Mouse (Mus musculus) hindbrain, postnatal 0 days (tissue): ENCODE measurements around the gene Zzz3. TPM values are rescaled to one million over a fixed set of nuclear protein-coding genes. Genes with fewer than 3 reads are reported as not detected.
A peak's percentile ranks its signal among the peaks of the same experiment; 100 is the strongest.

Experiments used
- ATAC-seq: fragments of 200-750 bp; cut with Nextera tagmentation; 2 replicates; pipeline ENCODE4 v1.8.0; 2017; ENCODE audit warnings: mild to moderate bottlenecking, moderate TSS enrichment, moderate library complexity
- DNase-seq: peaks from one replicate; pipeline ENCODE4 v3.0.0-alpha.2; 2015; ENCODE audit warnings: low spot score
- H3K27ac ChIP-seq: fragments of 300-500 bp; sonication (generic); 2 replicates; pipeline ENCODE4 v1.5.1; 2014; ENCODE audit warnings: mild to moderate bottlenecking
- H3K27me3 ChIP-seq: fragments of 300-500 bp; sonication (generic); 2 replicates; pipeline ENCODE4 v1.6.1; 2014; ENCODE audit warnings: low read length, mixed read lengths; ENCODE audit not compliant: insufficient read depth
- H3K36me3 ChIP-seq: fragments of 300-500 bp; sonication (generic); 2 replicates; pipeline ENCODE4 v1.6.1; 2014; ENCODE audit warnings: low read length, mixed read lengths; ENCODE audit not compliant: insufficient read depth
- H3K4me1 ChIP-seq: fragments of 300-500 bp; sonication (generic); 2 replicates; pipeline ENCODE4 v1.6.1; 2014; ENCODE audit warnings: antibody characterized with exemption, low read length, mixed read lengths; ENCODE audit not compliant: insufficient read depth
- H3K4me2 ChIP-seq: fragments of 300-500 bp; sonication (generic); 2 replicates; pipeline ENCODE4 v1.6.1; 2014; ENCODE audit warnings: low read depth, mild to moderate bottlenecking, low read length, moderate library complexity, mixed read lengths
- H3K4me3 ChIP-seq: fragments of 300-500 bp; sonication (generic); 2 replicates; pipeline ENCODE4 v1.5.1; 2014; ENCODE audit warnings: low read length
- H3K9ac ChIP-seq: fragments of 300-500 bp; sonication (generic); replicated peaks from 2 replicates; pipeline ENCODE4 v1.6.1; 2014; ENCODE audit warnings: mild to moderate bottlenecking, low read length, moderate library complexity, mixed read lengths
- H3K9me3 ChIP-seq: fragments of 300-500 bp; sonication (generic); 2 replicates; pipeline ENCODE4 v1.6.1; 2016; ENCODE audit warnings: low read length, mixed read lengths
- CTCF ChIP-seq: IDR thresholded peaks from 2 replicates; pipeline ENCODE4 v1.5.1; 2016; ENCODE audit warnings: antibody characterized with exemption, control low read depth, low read depth
- WGBS: fragments of 180-500 bp; shearing (Covaris S2); extraction: QIAGEN DNeasy Blood & Tissue Kit; methylation state at CpG from one replicate; pipeline ENCODE4 v1.1.7; 2014; 5-methylcytosine and 5-hydroxymethylcytosine counted together
- polyA plus RNA-seq: library from polyadenylated mRNA; unstranded; fragments of >200 nt; fragmentation: Nextera tagmentation; extraction: Ambion mirVana; gene quantifications from 2 replicates; pipeline ENCODE4 v1.2.1, GENCODE M21; 2015
- total RNA-seq: library from RNA; depleted of rRNA; stranded (reverse); fragments of >200 nt; gene quantifications from 2 replicates; pipeline ENCODE4 v1.2.3, GENCODE M21; 2014

Gene Zzz3
- total and polyA plus RNA-seq, 2 experiments from 2014 or later: 20.9 to 33.3 TPM

DNA sequence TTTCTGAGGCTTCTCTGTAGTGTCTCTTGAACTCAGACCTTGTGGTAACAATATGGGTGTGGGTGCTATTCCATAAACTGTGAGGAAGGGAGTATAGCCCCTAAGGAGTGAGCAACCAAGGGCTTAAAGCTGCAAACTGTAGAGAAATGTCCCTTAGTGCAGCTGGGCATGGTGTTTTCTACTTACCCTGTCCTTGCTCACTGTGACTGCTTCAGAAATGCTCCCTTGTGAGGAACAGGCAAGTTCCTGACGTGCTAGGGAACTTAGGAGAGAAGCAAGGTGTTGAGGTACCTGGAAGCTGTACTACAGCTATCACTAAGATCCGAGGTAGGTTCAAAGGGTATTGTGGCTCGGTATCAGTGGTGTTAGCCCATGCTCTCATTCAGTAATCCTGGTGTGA is 44.8 kb upstream of the Zzz3 start:
- no peak overlapping the region for H3K27ac ChIP-seq
- H3K9ac ChIP-seq: no peak overlapping the region
- 0 out of 2 replicates have a peak, but pooled peaks cover 6% of the 10 kb centered on the region for H3K4me1 ChIP-seq
- DNase-seq (no peak), ATAC-seq (no peak)
- H3K36me3 ChIP-seq: no peaks in the 10 kb centered on the region
- no peak for TF ChIP-seq CTCF
- WGBS: 89% methylated on average over 3 of the region's 3 CpGs
- no peaks in the 10 kb centered on the region for H3K27me3 ChIP-seq
- H3K9me3 ChIP-seq: no peaks in the 10 kb centered on the region
- H3K4me3 ChIP-seq: no peak overlapping the region
- no peak overlapping the region for H3K4me2 ChIP-seq

DNA sequence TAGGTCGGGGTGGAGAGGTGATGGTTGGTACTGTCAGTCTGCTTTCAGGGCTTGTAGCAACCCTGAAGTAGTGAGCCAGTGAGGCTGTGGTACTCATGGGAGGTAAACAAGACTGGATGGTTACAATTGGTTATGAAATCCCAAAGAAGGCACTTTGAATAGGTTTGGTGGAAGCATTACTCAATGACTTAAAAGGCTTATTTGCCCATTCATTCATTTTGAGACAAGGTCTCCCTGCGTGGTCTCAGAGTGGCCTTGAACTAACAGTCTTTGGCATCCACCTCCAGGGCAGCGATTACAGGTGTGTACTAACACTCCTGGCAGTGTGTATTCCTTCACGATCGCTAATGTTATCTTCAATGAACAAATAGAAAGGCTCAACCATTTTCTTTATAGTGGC is 44.3 kb upstream of the Zzz3 start:
- Histone ChIP-seq H3K36me3 (no peaks in the 10 kb centered on the region), H3K27ac (no peak overlapping the region), H3K9me3 (no peaks in the 10 kb centered on the region), H3K9ac (no peak overlapping the region), H3K27me3 (no peaks in the 10 kb centered on the region), H3K4me3 (no peak overlapping the region), H3K4me1 (0 out of 2 replicates have a peak, but pooled peaks cover 6% of the 10 kb centered on the region), H3K4me2 (no peak overlapping the region)
- 89% methylated on average over 5 of the region's 5 CpGs for WGBS
- ATAC-seq (no peak), DNase-seq (no peak)
- TF ChIP-seq CTCF: no peak

DNA sequence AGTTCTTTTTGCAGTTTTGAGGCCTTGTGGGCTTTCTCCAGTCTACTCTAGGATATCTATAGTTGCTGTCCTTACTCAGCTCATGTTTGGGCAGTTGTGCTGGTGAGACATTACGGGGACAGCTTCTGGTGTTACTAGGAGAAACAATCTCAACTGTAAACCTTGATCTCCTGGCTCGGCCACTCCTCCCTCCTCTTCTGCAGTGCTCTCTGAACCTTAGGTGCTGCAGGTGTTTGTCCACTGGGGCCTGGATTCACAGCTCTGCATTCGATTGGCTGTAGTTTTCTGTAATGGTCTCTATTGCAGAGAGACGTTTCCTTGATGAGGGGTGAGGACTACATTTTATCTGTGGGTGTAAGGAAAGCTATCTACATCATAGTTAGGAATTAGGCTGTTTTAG is 43.0 kb upstream of the Zzz3 start:
- H3K9me3 ChIP-seq: no peaks in the 10 kb centered on the region
- ATAC-seq (no peak), DNase-seq (no peak)
- TF ChIP-seq CTCF: no peak
- H3K27me3 ChIP-seq: no peaks in the 10 kb centered on the region
- 0 out of 2 replicates have a peak, but pooled peaks cover 6% of the 10 kb centered on the region for H3K4me1 ChIP-seq
- H3K4me3 ChIP-seq: no peak overlapping the region
- no peak overlapping the region for H3K27ac ChIP-seq
- no peaks in the 10 kb centered on the region for H3K36me3 ChIP-seq
- 88% methylated on average over 4 of the region's 4 CpGs for WGBS
- H3K9ac ChIP-seq: no peak overlapping the region
- H3K4me2 ChIP-seq: no peak overlapping the region

DNA sequence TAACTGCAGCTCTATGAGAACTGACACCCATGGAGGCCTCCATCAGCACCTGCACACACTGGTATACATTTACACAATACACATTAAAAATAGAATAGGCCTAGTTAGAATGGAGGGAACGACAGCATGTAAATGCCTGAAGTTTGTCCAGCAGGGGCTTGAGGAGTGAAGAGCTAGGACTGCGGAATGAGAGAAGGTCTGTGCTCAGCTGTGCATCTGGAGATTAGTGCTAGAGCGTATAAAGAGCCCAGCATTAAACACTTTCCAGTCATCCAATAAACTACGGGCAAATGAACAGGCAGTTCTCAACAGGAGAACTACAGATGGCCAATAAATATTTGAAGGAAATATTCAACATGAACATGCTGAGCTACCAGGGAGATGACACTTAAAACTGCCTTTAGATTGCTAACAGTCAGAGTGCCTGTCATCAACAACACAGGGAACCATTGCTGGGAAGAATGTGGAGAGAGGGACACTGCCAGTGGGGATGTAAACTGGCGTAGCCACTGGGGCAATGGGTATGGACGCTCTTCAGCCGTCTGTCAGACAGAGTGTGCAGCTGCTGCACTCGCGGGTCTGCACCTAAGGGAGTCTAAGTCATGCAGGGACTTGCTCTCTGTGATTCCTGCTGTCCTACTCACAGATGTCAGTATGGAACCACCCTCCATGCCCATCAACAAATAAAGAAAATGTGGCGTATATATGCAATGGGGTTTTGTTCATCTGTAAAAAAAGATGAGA is 41.7 kb upstream of the Zzz3 start:
- TF ChIP-seq CTCF: peak; percentile 24; the same call in 1 of the 2 replicates
- WGBS: 43% methylated on average over 10 of the region's 10 CpGs
- DNase-seq (peak; percentile 16), ATAC-seq (peak; percentile 60; the same call in 1 of the 2 replicates)
- Histone ChIP-seq H3K4me1 (no peaks in the 10 kb centered on the region), H3K4me2 (no peak overlapping the region), H3K9ac (no peak overlapping the region), H3K4me3 (no peak overlapping the region), H3K27me3 (no peaks in the 10 kb centered on the region), H3K27ac (no peak overlapping the region), H3K36me3 (0 out of 2 replicates have a peak, but pooled peaks cover 2% of the 10 kb centered on the region), H3K9me3 (no peaks in the 10 kb centered on the region)

DNA sequence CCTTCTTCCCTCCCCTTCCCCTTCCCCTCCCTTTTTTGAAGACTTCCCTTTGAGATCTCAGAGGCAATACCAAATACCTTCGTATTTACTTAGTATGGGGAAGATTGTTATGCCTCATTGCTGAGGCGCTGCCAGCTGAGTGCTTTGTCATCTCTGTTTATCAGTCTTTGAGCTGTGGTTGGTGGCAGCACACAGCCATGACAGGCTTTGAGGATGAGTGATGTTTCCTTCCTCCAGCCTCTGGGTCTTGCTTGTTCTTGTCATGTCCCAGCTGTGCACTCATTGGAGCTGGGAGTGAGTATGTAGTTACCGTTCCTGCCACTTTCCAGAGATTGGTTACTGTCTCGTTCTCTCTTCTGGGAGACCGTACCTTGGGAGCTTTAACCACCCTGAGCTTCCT is 39.9 kb upstream of the Zzz3 start:
- 64% methylated on average over 5 of the region's 5 CpGs for WGBS
- ATAC-seq: no peak

DNA sequence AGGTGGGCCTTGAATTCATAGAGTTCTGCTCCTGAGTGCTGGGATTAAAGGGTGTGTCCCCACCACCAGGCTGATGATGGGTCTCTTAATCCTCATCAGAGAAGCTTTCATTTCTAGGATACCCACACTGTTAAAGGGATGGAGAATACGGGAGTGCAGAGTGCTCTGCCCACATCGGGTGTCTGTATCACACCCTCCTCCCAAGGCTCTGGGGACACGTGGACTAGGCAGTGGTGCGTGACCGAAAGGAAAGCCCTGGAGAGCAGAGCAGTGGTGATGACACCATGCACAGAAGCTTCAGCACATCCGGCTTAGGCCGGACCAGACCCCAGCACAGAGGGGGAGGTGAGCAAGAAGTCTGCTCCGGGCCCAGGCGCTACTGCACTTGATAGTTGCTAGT is 38.5 kb upstream of the Zzz3 start:
- Histone ChIP-seq H3K4me2 (no peak overlapping the region), H3K27ac (no peak overlapping the region), H3K4me3 (no peak overlapping the region), H3K9ac (no peak overlapping the region), H3K4me1 (no peaks in the 10 kb centered on the region), H3K36me3 (peaks cover 9% of the 10 kb centered on the region; the same call in 1 of the 2 replicates), H3K27me3 (no peaks in the 10 kb centered on the region), H3K9me3 (no peaks in the 10 kb centered on the region)
- DNase-seq: no peak
- no peak for TF ChIP-seq CTCF
- no peak for ATAC-seq
- WGBS: 81% methylated on average over 9 of the region's 9 CpGs

More for the DNA sequence above, 39.9 kb upstream of the Zzz3 start:
- no peak for DNase-seq
- no peaks in the 10 kb centered on the region for H3K9me3 ChIP-seq
- H3K9ac ChIP-seq: no peak overlapping the region
- H3K36me3 ChIP-seq: peaks cover 8% of the 10 kb centered on the region; the same call in 1 of the 2 replicates
- H3K27me3 ChIP-seq: no peaks in the 10 kb centered on the region
- H3K27ac ChIP-seq: no peak overlapping the region
- no peak for TF ChIP-seq CTCF
- no peak overlapping the region for H3K4me3 ChIP-seq
- H3K4me1 ChIP-seq: no peaks in the 10 kb centered on the region
- no peak overlapping the region for H3K4me2 ChIP-seq

DNA sequence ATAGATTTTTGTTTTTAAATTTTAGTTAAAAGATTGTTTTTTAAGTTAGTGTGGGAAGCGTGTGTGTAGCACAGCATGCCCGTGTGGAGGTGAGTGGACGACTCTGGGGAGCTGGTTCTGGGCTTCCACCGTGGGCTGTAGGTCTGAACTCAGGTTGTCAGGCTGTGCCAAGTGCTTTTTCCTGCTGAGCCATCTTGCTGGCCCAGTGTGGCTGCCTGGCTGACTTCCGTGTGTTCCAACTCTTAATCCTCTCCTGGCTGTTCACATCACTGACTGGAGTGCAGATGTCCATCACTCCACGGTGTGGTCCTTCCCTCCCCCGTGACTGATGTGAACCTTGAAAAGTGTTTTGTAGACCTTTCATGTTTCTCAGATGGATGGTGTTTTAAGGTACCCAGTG is 36.1 kb upstream of the Zzz3 start:
- no peaks in the 10 kb centered on the region for H3K27me3 ChIP-seq

More for the DNA sequence above, 36.1 kb upstream of the Zzz3 start:
- no peaks in the 10 kb centered on the region for H3K4me1 ChIP-seq
- H3K36me3 ChIP-seq: peaks cover 25% of the 10 kb centered on the region; the same call in 1 of the 2 replicates
- no peak for DNase-seq
- TF ChIP-seq CTCF: no peak
- no peaks in the 10 kb centered on the region for H3K9me3 ChIP-seq
- no peak overlapping the region for H3K27ac ChIP-seq
- no peak for ATAC-seq
- H3K4me2 ChIP-seq: no peak overlapping the region
- no peak overlapping the region for H3K4me3 ChIP-seq
- no peak overlapping the region for H3K9ac ChIP-seq
- 75% methylated on average over 7 of the region's 7 CpGs for WGBS
